Mouse (Mus musculus): ENCODE measurements around the gene Coa4.

Gene Coa4

GRCm38 (mm10) chr7:100536804-100537518 is at the start of gene Coa4:
TSS of gene Coa4 (plus strand) at chr7:100537071.
- peak; percentile 89 to 90 for DNase-seq

GRCm38 (mm10) chr7:100487301-100487700 is 49.6 kb upstream of the Coa4 start:
- DNase-seq: no peak

GRCm38 (mm10) chr7:100488474-100489048 is 48.3 kb upstream of the Coa4 start:
- no peak for DNase-seq

GRCm38 (mm10) chr7:100492391-100493116 is 44.3 kb upstream of the Coa4 start:
- DNase-seq: no peak

- DNase-seq: peak in 1 of 2 experiments; percentile 15
These were observed 43.8 kb upstream of the Coa4 start, which contains the start of gene Ucp2 for GRCm38 (mm10) chr7:100493117-100493483. TSS of gene Ucp2 (plus strand) at chr7:100493337.

- DNase-seq: no peak
These were observed 43.1 kb upstream of the Coa4 start for GRCm38 (mm10) chr7:100493484-100494414.

GRCm38 (mm10) chr7:100494415-100494831 is 42.4 kb upstream of the Coa4 start:
- no peak for DNase-seq

- DNase-seq: no peak
These were observed 41.8 kb upstream of the Coa4 start for GRCm38 (mm10) chr7:100495042-100495441.

GRCm38 (mm10) chr7:100495581-100496251 is 41.2 kb upstream of the Coa4 start:
- peak in 1 of 2 experiments; percentile 29 for DNase-seq

- DNase-seq: no peak
These were observed 40.5 kb upstream of the Coa4 start for GRCm38 (mm10) chr7:100496371-100496770.

GRCm38 (mm10) chr7:100496791-100497190 is 40.1 kb upstream of the Coa4 start:
- no peak for DNase-seq

GRCm38 (mm10) chr7:100497402-100497801 is 39.5 kb upstream of the Coa4 start:
- no peak for DNase-seq

- no peak for DNase-seq
These were observed 38.9 kb upstream of the Coa4 start for GRCm38 (mm10) chr7:100497982-100498381.

GRCm38 (mm10) chr7:100499465-100499864 is 37.4 kb upstream of the Coa4 start:
- no peak for DNase-seq

GRCm38 (mm10) chr7:100500276-100500977 is 36.4 kb upstream of the Coa4 start:
- DNase-seq: no peak

GRCm38 (mm10) chr7:100501027-100501843 is 35.6 kb upstream of the Coa4 start:
- no peak for DNase-seq

- DNase-seq: no peak
These were observed 35.0 kb upstream of the Coa4 start for GRCm38 (mm10) chr7:100501844-100502373.

- no peak for DNase-seq
These were observed 34.4 kb upstream of the Coa4 start for GRCm38 (mm10) chr7:100502374-100502922.

GRCm38 (mm10) chr7:100503076-100503475 is 33.8 kb upstream of the Coa4 start:
- no peak for DNase-seq
